Mouse (Mus musculus) megakaryocyte, embryonic 14.5 days (primary cell): Measurements from ENCODE around the gene H13. TPM values are rescaled to one million over a fixed set of nuclear protein-coding genes. Genes with fewer than 3 reads are reported as not detected.

Experiments used
- H3K27me3 ChIP-seq: replicated peaks from 2 replicates; pipeline ENCODE3; 2012; ENCODE audit warnings: inconsistent platforms
- H3K36me3 ChIP-seq: replicated peaks from 2 replicates; pipeline ENCODE3; 2012; ENCODE audit warnings: low read length, inconsistent platforms, mixed read lengths
- H3K4me1 ChIP-seq: 2 replicates; pipeline ENCODE4 v1.6.1; 2012; ENCODE audit warnings: inconsistent platforms
- H3K4me3 ChIP-seq: replicated peaks from 2 replicates; pipeline ENCODE3; 2012; ENCODE audit warnings: moderate library complexity, mild to moderate bottlenecking, inconsistent platforms
- H3K9me3 ChIP-seq: 2 replicates; pipeline ENCODE4 v1.6.1; 2012; ENCODE audit warnings: inconsistent platforms
- FLI1 ChIP-seq: IDR thresholded peaks from 2 replicates; pipeline ENCODE4 v1.6.1; 2012; ENCODE audit warnings: low read length, inconsistent platforms, mixed read lengths
- GATA1 ChIP-seq: IDR thresholded peaks from 3 replicates; pipeline ENCODE4 v1.6.1; 2012; ENCODE audit warnings: mixed read lengths, low read length, inconsistent platforms, borderline replicate concordance
- polyA plus RNA-seq: library from polyadenylated mRNA; stranded (reverse); fragments of >175 nt; gene quantifications from 2 replicates; pipeline ENCODE4 v1.2.3, GENCODE M21; 2012; ENCODE audit warnings: low replicate concordance; ENCODE audit not compliant: insufficient read depth

Gene H13
- 88.7 and 308 TPM in 2 replicates for polyA plus RNA-seq

DNA sequence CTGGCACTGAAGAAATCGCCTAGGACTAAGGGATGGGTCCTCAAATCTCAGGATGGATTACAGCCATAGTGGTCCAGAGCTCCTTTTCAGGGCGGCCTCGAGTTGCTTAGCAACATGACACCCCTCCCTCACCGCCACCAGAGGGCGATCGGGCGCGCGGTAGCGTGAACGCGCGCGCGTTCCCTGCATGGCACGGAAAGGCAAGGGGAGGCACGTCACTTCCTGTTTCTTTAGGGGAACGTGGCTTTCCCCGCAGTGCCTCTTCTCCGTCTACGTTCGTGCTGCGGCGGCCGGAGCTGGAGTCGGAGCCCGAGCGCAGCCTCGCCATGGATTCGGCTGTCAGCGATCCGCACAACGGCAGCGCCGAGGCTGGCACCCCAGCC lies at the start of gene H13:
Gene H13, plus strand, starts transcription at position 206 of the 383 bp plus-strand sequence.
- Histone ChIP-seq H3K4me1 (peaks cover 51% of the 10 kb centered on the region), H3K4me3 (peak within 1 kb of the TSS; percentile 99), H3K36me3 (peaks cover 17% of the 10 kb centered on the region), H3K9me3 (no peaks in the 10 kb centered on the region), H3K27me3 (peaks cover 8% of the 10 kb centered on the region)
- no peak for TF ChIP-seq FLI1

DNA sequence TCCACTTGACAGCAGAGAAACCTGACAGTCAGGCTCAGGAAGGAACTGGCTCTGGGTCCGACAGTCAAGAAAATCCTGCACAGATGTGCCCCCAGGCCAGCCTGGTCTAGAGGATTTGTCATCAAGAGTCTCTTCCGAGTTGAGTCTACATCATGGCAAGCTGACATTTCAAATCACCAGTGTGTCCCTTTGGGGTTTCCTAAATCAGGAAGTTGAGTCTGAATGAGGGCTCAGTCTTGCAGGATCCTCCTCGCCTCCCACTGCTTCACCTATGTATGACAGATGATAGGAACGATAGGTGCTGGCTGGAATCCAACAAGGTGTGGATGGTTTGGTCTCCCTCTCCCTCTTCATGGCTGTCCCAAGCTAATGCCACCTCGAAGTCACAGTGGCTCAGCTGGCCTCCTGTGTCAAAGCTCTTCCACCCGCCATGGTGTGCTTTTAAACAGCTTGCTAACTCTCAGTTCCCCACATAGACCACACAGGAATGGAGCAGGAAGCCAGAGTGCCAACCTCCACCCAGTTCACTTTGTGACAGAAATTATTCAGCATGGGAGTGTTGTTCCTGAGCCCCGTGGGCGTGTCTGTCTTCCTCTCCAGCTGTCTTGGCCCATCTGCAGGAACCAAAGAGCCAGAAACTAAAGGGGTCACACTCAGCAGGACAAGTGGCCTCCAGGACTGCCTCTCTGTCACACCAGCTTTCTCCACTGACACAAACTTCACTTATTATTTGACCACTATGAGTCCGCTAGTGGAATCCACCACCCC lies 48.7 kb upstream of the H13 start:
- Histone ChIP-seq H3K4me3 (peak overlapping the region; percentile 46), H3K9me3 (peaks cover 14% of the 10 kb centered on the region), H3K4me1 (peaks cover 11% of the 10 kb centered on the region), H3K36me3 (no peaks in the 10 kb centered on the region), H3K27me3 (peaks cover 63% of the 10 kb centered on the region)
- TF ChIP-seq GATA1 (no peak), FLI1 (no peak)

DNA sequence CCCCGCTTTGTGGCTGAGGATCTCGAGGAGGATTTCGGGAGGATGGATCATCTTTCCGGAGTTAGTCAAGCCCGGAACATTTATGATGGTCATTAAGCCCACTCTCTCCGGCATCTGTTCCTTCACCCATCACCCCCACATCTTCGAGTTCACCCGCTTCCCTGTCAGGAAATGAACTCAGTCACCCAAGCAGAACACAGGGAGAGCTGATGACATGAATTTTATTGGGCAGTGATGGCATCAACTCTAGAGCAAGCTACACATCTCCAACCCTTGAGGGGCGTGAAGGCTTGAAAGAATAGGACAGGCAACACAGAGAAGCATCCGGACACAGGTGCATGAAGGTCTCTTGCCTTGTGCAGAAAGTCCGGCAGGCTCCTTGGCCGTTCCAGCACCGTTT lies 47.1 kb upstream of the H13 start:
- Histone ChIP-seq H3K27me3 (peaks cover 79% of the 10 kb centered on the region), H3K4me1 (peaks cover 15% of the 10 kb centered on the region), H3K9me3 (peaks cover 14% of the 10 kb centered on the region), H3K4me3 (no peak overlapping the region), H3K36me3 (no peaks in the 10 kb centered on the region)
- TF ChIP-seq GATA1 (no peak), FLI1 (no peak)

DNA sequence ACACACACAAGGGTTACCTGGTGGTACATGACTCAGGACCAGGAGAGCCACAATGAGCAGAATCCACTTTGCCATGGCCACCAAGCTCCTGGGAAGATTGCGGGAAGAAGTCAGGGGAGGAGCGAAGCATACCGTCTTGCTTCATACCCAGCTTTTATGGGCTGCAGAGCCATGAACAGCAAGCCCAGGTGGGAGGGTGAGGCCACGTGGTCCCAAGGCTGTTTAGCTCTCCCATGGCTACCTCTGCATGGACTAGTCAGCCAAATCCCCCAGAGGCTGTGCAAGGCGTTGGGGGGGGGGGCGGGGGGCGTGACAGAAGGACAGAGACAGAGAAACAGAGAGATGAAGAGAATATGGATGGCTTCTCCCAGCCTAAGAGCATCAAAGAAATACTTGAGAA lies 46.3 kb upstream of the H13 start, which contains the start of gene Defb25:
Gene Defb25, minus strand, starts transcription at position 101 of the 400 bp plus-strand sequence.
- Histone ChIP-seq H3K36me3 (no peaks in the 10 kb centered on the region), H3K27me3 (peaks cover 87% of the 10 kb centered on the region), H3K4me3 (no peak within 1 kb of the TSS), H3K9me3 (peaks cover 14% of the 10 kb centered on the region), H3K4me1 (peaks cover 20% of the 10 kb centered on the region)
- TF ChIP-seq GATA1: no peak

DNA sequence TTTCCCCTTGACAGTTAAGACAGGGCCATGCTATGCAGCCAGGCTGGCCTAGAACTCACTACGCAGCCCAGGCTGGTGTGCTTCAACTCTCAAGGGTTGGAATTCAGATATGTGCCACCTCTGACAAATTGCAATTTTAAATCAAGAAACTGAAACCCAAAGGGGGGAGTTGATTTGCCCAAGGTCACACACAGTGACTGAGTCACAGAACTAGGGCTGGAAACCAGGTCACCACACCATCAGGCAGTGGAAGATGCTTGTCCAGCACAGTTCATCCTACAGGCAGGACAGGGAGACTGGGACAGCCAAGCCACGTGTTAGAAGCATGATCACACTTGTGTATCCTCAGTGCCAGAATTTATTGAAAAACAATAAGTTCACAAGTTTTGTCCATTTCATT lies 44.7 kb upstream of the H13 start:
- Histone ChIP-seq H3K4me3 (no peak overlapping the region), H3K36me3 (no peaks in the 10 kb centered on the region), H3K4me1 (peaks cover 20% of the 10 kb centered on the region), H3K9me3 (peaks cover 14% of the 10 kb centered on the region), H3K27me3 (peaks cover 96% of the 10 kb centered on the region)
- TF ChIP-seq FLI1 (no peak), GATA1 (no peak)

DNA sequence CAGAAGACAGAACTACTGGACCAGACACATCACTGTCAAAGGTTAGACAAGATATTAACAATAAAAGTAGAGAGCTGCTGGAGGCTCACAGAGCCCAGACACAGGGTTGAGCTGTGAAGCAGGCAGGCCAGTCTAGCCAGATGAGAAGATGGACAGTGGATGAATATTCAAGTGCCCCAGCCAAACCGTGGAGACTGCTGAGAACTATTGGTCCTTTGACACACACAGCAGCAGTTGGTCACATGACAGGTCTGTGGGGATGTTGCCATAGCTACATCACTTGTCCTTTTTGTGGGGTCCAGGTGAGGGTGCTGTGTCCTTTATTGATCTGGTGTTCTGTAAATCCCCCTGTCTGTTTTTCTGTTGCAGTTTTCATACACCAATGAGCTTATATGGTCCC lies 44.0 kb upstream of the H13 start:
- no peak for TF ChIP-seq GATA1
- no peak for TF ChIP-seq FLI1
- H3K4me3 ChIP-seq: no peak overlapping the region
- H3K4me1 ChIP-seq: peaks cover 20% of the 10 kb centered on the region
- H3K9me3 ChIP-seq: peaks cover 14% of the 10 kb centered on the region
- H3K36me3 ChIP-seq: no peaks in the 10 kb centered on the region
- peaks cover 97% of the 10 kb centered on the region for H3K27me3 ChIP-seq

DNA sequence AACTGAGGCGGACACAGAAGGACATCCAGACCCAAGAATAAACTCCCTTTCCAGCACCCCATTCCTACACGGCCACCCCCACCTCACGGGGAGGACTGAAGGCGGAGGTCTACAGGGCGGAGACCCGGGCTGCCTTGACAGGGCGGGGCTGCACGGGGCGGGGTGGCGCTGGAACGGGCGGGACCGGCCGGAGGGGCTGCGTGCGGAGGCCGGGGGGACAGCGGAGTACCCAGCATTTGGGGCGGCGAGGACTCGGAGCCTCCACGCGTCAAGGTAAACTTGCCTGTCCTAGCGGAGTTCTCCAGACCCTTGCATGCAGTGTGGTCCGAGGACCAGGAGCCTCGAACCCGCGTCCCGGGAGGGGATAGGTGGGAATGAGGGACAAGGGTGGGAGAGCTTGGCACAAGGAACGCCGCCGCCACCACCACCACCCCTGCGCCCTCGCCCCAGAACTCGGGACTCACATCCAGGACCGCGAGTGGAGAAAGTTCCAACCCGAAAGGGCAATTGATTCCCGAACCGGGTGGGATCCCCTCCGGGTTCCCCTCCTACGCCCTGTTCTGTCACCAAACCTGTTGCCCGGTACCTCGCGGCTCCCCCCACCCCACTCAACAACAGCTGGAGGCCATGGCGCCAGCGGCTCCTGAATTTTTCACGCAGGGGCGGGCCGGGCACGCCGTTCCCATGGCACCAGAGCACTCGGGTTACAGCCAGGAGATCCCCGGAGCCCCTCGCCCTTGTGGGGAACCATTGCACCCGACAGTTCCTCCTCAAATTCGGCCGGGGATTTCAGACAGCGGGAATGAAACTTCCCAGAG lies 42.3 kb upstream of the H13 start, which contains the start of gene Rem1:
Gene Rem1, plus strand, starts transcription at position 178 of the 818 bp plus-strand sequence.
- H3K4me3 ChIP-seq: peak within 1 kb of the TSS; percentile 64
- H3K36me3 ChIP-seq: no peaks in the 10 kb centered on the region
- peaks cover 12% of the 10 kb centered on the region for H3K4me1 ChIP-seq
- H3K9me3 ChIP-seq: peaks cover 14% of the 10 kb centered on the region
- no peak for TF ChIP-seq FLI1
- no peak for TF ChIP-seq GATA1
- peaks cover 97% of the 10 kb centered on the region for H3K27me3 ChIP-seq

DNA sequence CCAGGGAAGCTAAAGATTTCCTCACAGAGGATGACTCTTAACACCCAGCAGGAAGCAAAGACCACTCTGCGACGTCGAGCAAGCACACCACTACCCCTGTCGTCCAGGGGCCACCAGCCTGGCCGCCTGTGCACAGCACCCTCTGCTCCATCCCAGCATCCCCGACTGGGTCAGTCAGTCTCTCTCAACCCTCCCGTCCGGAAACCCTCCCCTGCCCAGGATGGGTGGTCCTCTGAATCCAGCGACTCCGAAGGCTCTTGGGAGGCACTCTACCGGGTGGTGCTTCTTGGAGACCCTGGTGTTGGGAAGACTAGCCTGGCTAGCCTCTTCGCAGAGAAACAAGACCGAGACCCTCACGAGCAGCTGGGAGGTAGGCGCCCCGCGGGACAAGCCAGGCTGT lies 41.2 kb upstream of the H13 start:
- H3K27me3 ChIP-seq: peaks cover 96% of the 10 kb centered on the region
- peaks cover 14% of the 10 kb centered on the region for H3K9me3 ChIP-seq
- TF ChIP-seq FLI1: no peak
- no peak for TF ChIP-seq GATA1
- no peaks in the 10 kb centered on the region for H3K36me3 ChIP-seq
- no peak overlapping the region for H3K4me3 ChIP-seq
- H3K4me1 ChIP-seq: peaks cover 12% of the 10 kb centered on the region

DNA sequence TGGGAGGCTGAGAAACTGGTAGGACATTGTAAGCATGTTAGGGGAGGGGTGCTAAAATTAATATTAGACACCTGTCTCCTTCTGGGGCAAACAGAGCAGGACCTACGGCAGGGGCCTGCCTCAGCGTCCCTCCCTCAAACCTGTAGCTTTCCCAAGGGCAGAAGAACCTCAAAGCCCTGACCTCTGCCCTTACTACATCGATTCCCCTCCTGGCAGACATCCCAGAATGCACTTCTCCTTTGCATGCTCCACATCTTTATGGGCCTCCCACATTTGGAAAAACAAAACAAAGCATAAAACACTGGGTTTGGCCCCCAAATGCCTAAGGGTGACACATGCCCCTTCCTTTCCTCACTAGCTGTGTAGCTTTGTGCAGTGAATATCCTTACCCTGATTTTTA lies 40.0 kb upstream of the H13 start:
- Histone ChIP-seq H3K27me3 (peaks cover 94% of the 10 kb centered on the region), H3K36me3 (no peaks in the 10 kb centered on the region), H3K4me1 (peaks cover 12% of the 10 kb centered on the region), H3K9me3 (peaks cover 4% of the 10 kb centered on the region), H3K4me3 (no peak overlapping the region)
- TF ChIP-seq GATA1 (no peak), FLI1 (no peak)

DNA sequence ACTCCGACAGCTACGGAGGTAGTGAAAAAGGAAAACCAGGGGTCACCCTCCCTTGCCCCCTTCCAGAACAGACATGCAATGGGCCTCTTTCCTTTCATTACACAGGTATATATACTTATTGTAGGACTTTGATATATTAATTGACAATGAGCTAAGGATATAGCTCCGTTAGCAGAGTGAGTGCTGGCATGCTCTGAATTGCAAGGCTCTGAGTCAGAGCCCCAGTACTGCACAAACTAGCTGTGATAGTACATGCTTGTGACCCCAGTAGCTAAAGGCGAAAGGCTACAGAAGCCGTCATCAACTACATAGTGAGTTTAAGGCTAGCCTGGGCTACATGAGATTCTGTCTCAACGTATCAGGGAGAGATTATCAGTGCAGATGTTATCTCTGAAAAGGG lies 39.4 kb upstream of the H13 start:
- Histone ChIP-seq H3K9me3 (no peaks in the 10 kb centered on the region), H3K27me3 (peaks cover 93% of the 10 kb centered on the region), H3K4me3 (no peak overlapping the region), H3K36me3 (no peaks in the 10 kb centered on the region), H3K4me1 (peaks cover 12% of the 10 kb centered on the region)
- TF ChIP-seq GATA1 (no peak), FLI1 (no peak)
